Mouse (Mus musculus): ENCODE results near the gene Rapgef1.

GRCm38 (mm10) chr2:29724664-29725365, 105.3 kb downstream of the Rapgef1 start:
- TF ChIP-seq GATA2 (IDR thresholded peaks at IDR 0.05; ENCODE audit: borderline replicate concordance, low read depth, low read length) (no peak), CTCF (IDR thresholded peaks at IDR 0.05; ENCODE audit: low read depth, low read length) (no peak), POLR2AphosphoS5 (IDR thresholded peaks at IDR 0.05; ENCODE audit: insufficient replicate concordance, low read depth, low read length) (no peak)

Data from G1E (cell line).